Mouse (Mus musculus): ENCODE data around the gene Lemd1. TPM values are rescaled to one million over a fixed set of nuclear protein-coding genes. Genes with fewer than 3 reads are reported as not detected.

Gene Lemd1
- polyA plus RNA-seq, 1 experiment from 2014 or later: 0.37 TPM

GRCm38 (mm10) chr1:132237585-132238159 is 46.4 kb downstream of the Lemd1 start:
- Histone ChIP-seq H3K9ac (ENCODE audit: low read depth, low read length) (no peak overlapping the region), H3K27me3 (ENCODE audit: control insufficient read depth, insufficient read depth, low read length) (no peaks in the 10 kb centered on the region), H3K4me3 (ENCODE audit: low read length) (no peak overlapping the region), H3K4me1 (ENCODE audit: control insufficient read depth, insufficient read depth, low read length) (peaks cover 4% of the 10 kb centered on the region; the same call in 1 of the 2 replicates), H3K4me2 (replicated peaks; ENCODE audit: low read depth, low read length) (no peak overlapping the region), H3K27ac (ENCODE audit: low read depth, low read length) (no peak overlapping the region), H3K9me3 (ENCODE audit: control insufficient read depth, low read length) (no peaks in the 10 kb centered on the region), H3K36me3 (ENCODE audit: control insufficient read depth, insufficient read depth, low read length) (no peaks in the 10 kb centered on the region)
- 20% methylated on average over 6 of the region's 6 CpGs for WGBS
- ATAC-seq (ENCODE audit: low FRiP score, low TSS enrichment): no peak

DNA sequence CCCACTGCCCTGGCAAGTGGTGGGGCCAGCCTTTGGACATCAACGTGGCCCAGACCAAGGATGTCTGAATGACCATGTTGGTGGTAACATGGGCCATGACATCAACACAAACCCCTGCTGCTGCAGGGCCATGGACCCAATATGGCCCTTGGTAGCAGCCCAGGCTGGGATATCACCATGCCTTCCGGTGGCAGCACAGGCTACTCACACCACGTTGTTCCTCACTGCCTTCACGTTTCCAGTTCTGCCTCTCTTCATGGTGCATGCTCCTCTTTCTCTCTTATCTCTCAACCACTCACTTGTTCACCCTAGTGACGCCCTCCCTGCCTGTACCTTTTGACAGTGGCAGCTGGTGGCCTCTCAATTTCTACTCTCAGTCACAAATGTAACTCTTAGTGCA is 53.8 kb downstream of the Lemd1 start:
- H3K4me2 ChIP-seq (replicated peaks; ENCODE audit: low read depth, low read length): no peak overlapping the region
- no peak overlapping the region for H3K9ac ChIP-seq (ENCODE audit: low read depth, low read length)
- H3K4me3 ChIP-seq (ENCODE audit: low read length): no peak overlapping the region
- no peak for ATAC-seq (ENCODE audit: low FRiP score, low TSS enrichment)
- no peaks in the 10 kb centered on the region for H3K9me3 ChIP-seq (ENCODE audit: control insufficient read depth, low read length)
- H3K36me3 ChIP-seq (ENCODE audit: control insufficient read depth, insufficient read depth, low read length): no peaks in the 10 kb centered on the region
- no peaks in the 10 kb centered on the region for H3K27me3 ChIP-seq (ENCODE audit: control insufficient read depth, insufficient read depth, low read length)
- no peak overlapping the region for H3K27ac ChIP-seq (ENCODE audit: low read depth, low read length)
- WGBS: 62% methylated on average over 5 of the region's 5 CpGs
- H3K4me1 ChIP-seq (ENCODE audit: control insufficient read depth, insufficient read depth, low read length): no peaks in the 10 kb centered on the region

GRCm38 (mm10) chr1:132246137-132246536 is 54.9 kb downstream of the Lemd1 start:
- H3K27ac ChIP-seq (ENCODE audit: low read depth, low read length): no peak overlapping the region
- H3K36me3 ChIP-seq (ENCODE audit: control insufficient read depth, insufficient read depth, low read length): no peaks in the 10 kb centered on the region
- H3K27me3 ChIP-seq (ENCODE audit: control insufficient read depth, insufficient read depth, low read length): no peaks in the 10 kb centered on the region
- ATAC-seq (ENCODE audit: low FRiP score, low TSS enrichment): no peak
- H3K9ac ChIP-seq (ENCODE audit: low read depth, low read length): no peak overlapping the region
- no peaks in the 10 kb centered on the region for H3K4me1 ChIP-seq (ENCODE audit: control insufficient read depth, insufficient read depth, low read length)
- 50% methylated on average over 6 of the region's 6 CpGs for WGBS
- no peaks in the 10 kb centered on the region for H3K9me3 ChIP-seq (ENCODE audit: control insufficient read depth, low read length)
- no peak overlapping the region for H3K4me3 ChIP-seq (ENCODE audit: low read length)
- no peak overlapping the region for H3K4me2 ChIP-seq (replicated peaks; ENCODE audit: low read depth, low read length)

- no peak overlapping the region for H3K4me2 ChIP-seq (replicated peaks; ENCODE audit: low read depth, low read length)
- no peaks in the 10 kb centered on the region for H3K9me3 ChIP-seq (ENCODE audit: control insufficient read depth, low read length)
- no peaks in the 10 kb centered on the region for H3K36me3 ChIP-seq (ENCODE audit: control insufficient read depth, insufficient read depth, low read length)
- no peaks in the 10 kb centered on the region for H3K27me3 ChIP-seq (ENCODE audit: control insufficient read depth, insufficient read depth, low read length)
- H3K27ac ChIP-seq (ENCODE audit: low read depth, low read length): no peak overlapping the region
- ATAC-seq (ENCODE audit: low FRiP score, low TSS enrichment): no peak
- H3K9ac ChIP-seq (ENCODE audit: low read depth, low read length): no peak overlapping the region
- H3K4me3 ChIP-seq (ENCODE audit: low read length): no peak overlapping the region
- H3K4me1 ChIP-seq (ENCODE audit: control insufficient read depth, insufficient read depth, low read length): no peaks in the 10 kb centered on the region
- WGBS: 84% methylated on average over 4 of the region's 4 CpGs
Observed at GRCm38 (mm10) chr1:132246641-132247040, 55.4 kb downstream of the Lemd1 start.

DNA sequence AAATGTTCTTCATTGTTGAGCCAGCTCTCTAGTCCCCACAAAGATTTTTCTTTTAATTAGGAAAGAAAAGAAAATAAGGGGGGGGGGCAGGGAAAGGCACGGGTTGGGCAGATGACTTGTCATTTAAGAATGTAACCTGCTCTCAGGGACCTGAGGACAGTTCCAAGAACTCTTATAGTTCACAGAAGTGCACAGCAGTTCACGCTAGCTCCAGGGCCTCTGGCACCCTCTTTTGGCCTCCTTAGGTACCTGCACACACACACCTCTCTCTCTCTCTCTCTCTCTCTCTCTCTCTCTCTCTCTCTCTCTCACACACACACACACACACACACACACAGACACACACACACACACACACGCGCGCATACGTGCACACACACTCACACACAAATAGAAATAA is 63.2 kb downstream of the Lemd1 start:
- no peaks in the 10 kb centered on the region for H3K4me1 ChIP-seq (ENCODE audit: control insufficient read depth, insufficient read depth, low read length)
- H3K4me3 ChIP-seq (ENCODE audit: low read length): no peak overlapping the region
- H3K27ac ChIP-seq (ENCODE audit: low read depth, low read length): no peak overlapping the region
- ATAC-seq (ENCODE audit: low FRiP score, low TSS enrichment): no peak
- no peak overlapping the region for H3K4me2 ChIP-seq (replicated peaks; ENCODE audit: low read depth, low read length)
- no peaks in the 10 kb centered on the region for H3K27me3 ChIP-seq (ENCODE audit: control insufficient read depth, insufficient read depth, low read length)
- no peak overlapping the region for H3K9ac ChIP-seq (ENCODE audit: low read depth, low read length)
- H3K9me3 ChIP-seq (ENCODE audit: control insufficient read depth, low read length): no peaks in the 10 kb centered on the region
- 87% methylated on average over 6 of the region's 6 CpGs for WGBS
- H3K36me3 ChIP-seq (ENCODE audit: control insufficient read depth, insufficient read depth, low read length): no peaks in the 10 kb centered on the region

DNA sequence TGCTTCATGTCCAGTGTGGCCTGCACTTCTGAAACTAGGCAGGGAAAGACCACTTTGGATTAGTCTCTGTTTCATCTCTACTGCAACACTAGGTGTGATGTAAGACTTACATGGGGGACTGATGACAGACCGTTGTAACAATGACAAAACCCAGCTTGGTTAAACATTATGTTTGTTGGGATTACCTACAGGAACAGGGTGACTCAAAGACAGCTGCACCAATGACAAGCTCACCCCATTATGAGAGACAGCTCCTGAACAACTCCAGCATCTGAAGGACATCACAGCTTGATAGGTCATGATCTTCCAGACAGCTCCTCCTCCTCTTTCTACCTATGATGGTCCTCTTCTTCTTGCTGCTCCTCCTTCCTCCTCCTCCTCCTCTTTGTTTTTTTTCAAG is 69.1 kb downstream of the Lemd1 start:
- Histone ChIP-seq H3K9me3 (ENCODE audit: control insufficient read depth, low read length) (no peaks in the 10 kb centered on the region), H3K36me3 (ENCODE audit: control insufficient read depth, insufficient read depth, low read length) (no peaks in the 10 kb centered on the region), H3K4me1 (ENCODE audit: control insufficient read depth, insufficient read depth, low read length) (peaks cover 4% of the 10 kb centered on the region; the same call in 1 of the 2 replicates), H3K4me3 (ENCODE audit: low read length) (no peak overlapping the region), H3K27me3 (ENCODE audit: control insufficient read depth, insufficient read depth, low read length) (no peaks in the 10 kb centered on the region), H3K4me2 (replicated peaks; ENCODE audit: low read depth, low read length) (no peak overlapping the region), H3K27ac (ENCODE audit: low read depth, low read length) (no peak overlapping the region), H3K9ac (ENCODE audit: low read depth, low read length) (no peak overlapping the region)
- no peak for ATAC-seq (ENCODE audit: low FRiP score, low TSS enrichment)
- WGBS: 88% methylated on average over 1 of the region's 1 CpGs

- ATAC-seq (ENCODE audit: low FRiP score, low TSS enrichment): no peak
- no peak overlapping the region for H3K9ac ChIP-seq (ENCODE audit: low read depth, low read length)
Observed at GRCm38 (mm10) chr1:132261058-132261457, 69.8 kb downstream of the Lemd1 start.

DNA sequence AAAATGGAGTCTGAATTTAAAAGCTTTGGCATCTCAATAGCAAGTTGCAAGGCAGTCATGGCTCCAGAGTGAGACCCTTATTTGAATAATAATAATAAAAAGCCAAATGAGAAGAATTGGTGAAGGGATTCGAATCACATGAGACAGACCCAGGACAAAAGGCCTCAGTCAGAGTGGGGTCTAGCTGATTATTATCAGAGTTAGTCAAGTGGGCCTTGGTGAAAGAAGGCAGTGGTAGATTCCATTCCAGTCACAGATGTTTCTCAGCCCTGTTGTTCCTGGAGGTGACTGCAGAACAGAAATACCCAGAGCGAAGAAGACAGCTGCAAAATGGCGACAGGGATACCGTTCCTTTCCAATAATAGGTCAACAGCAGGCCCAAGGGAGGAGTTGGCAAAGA is 72.4 kb downstream of the Lemd1 start:
- Histone ChIP-seq H3K4me1 (ENCODE audit: control insufficient read depth, insufficient read depth, low read length) (peaks cover 14% of the 10 kb centered on the region), H3K4me3 (ENCODE audit: low read length) (no peak overlapping the region), H3K36me3 (ENCODE audit: control insufficient read depth, insufficient read depth, low read length) (no peaks in the 10 kb centered on the region), H3K4me2 (replicated peaks; ENCODE audit: low read depth, low read length) (no peak overlapping the region), H3K9me3 (ENCODE audit: control insufficient read depth, low read length) (no peaks in the 10 kb centered on the region), H3K9ac (ENCODE audit: low read depth, low read length) (no peak overlapping the region), H3K27me3 (ENCODE audit: control insufficient read depth, insufficient read depth, low read length) (no peaks in the 10 kb centered on the region), H3K27ac (ENCODE audit: low read depth, low read length) (no peak overlapping the region)
- 89% methylated on average over 4 of the region's 4 CpGs for WGBS
- ATAC-seq (ENCODE audit: low FRiP score, low TSS enrichment): no peak

More at GRCm38 (mm10) chr1:132261058-132261457, 69.8 kb downstream of the Lemd1 start:
- H3K9me3 ChIP-seq (ENCODE audit: control insufficient read depth, low read length): no peaks in the 10 kb centered on the region
- 69% methylated on average over 5 of the region's 5 CpGs for WGBS
- H3K4me3 ChIP-seq (ENCODE audit: low read length): no peak overlapping the region
- no peaks in the 10 kb centered on the region for H3K27me3 ChIP-seq (ENCODE audit: control insufficient read depth, insufficient read depth, low read length)
- peaks cover 5% of the 10 kb centered on the region; the same call in 1 of the 2 replicates for H3K4me1 ChIP-seq (ENCODE audit: control insufficient read depth, insufficient read depth, low read length)
- no peak overlapping the region for H3K4me2 ChIP-seq (replicated peaks; ENCODE audit: low read depth, low read length)
- H3K27ac ChIP-seq (ENCODE audit: low read depth, low read length): no peak overlapping the region
- no peaks in the 10 kb centered on the region for H3K36me3 ChIP-seq (ENCODE audit: control insufficient read depth, insufficient read depth, low read length)

GRCm38 (mm10) chr1:132264577-132264976 is 73.3 kb downstream of the Lemd1 start:
- Histone ChIP-seq H3K4me2 (replicated peaks; ENCODE audit: low read depth, low read length) (no peak overlapping the region), H3K36me3 (ENCODE audit: control insufficient read depth, insufficient read depth, low read length) (no peaks in the 10 kb centered on the region), H3K9me3 (ENCODE audit: control insufficient read depth, low read length) (no peaks in the 10 kb centered on the region), H3K9ac (ENCODE audit: low read depth, low read length) (no peak overlapping the region), H3K27ac (ENCODE audit: low read depth, low read length) (no peak overlapping the region), H3K4me3 (ENCODE audit: low read length) (no peak overlapping the region), H3K4me1 (ENCODE audit: control insufficient read depth, insufficient read depth, low read length) (peaks cover 19% of the 10 kb centered on the region), H3K27me3 (ENCODE audit: control insufficient read depth, insufficient read depth, low read length) (no peaks in the 10 kb centered on the region)
- WGBS: 67% methylated on average over 7 of the region's 7 CpGs
- ATAC-seq (ENCODE audit: low FRiP score, low TSS enrichment): no peak
